Mouse (Mus musculus) midbrain, postnatal 0 days (tissue): ENCODE measurements at regions not wholly inside any gene's neighbourhood (a gene's known extent, or its start where the extent isn't known, plus 50 kb on each side); places are given as distances from the start of the nearest gene placed in this dataset.

Experiments
- ATAC-seq: fragments of 200-750 bp; cut with Nextera tagmentation; 2 replicates; pipeline ENCODE4 v1.8.0; 2017; ENCODE audit warnings: moderate number of reproducible peaks, mild to moderate bottlenecking, moderate TSS enrichment, moderate library complexity; ENCODE audit not compliant: low FRiP score
- DNase-seq: peaks from one replicate; pipeline ENCODE4 v3.0.0-alpha.2; 2015; ENCODE audit warnings: low spot score
- H3K27ac ChIP-seq: fragments of 300-500 bp; sonication (generic); 2 replicates; pipeline ENCODE4 v1.5.1; 2014; ENCODE audit warnings: low read depth, mild to moderate bottlenecking, low read length, mixed read lengths
- H3K27me3 ChIP-seq: fragments of 300-500 bp; sonication (generic); 2 replicates; pipeline ENCODE4 v1.6.1; 2014; ENCODE audit warnings: low read length, control low read depth, mixed read lengths; ENCODE audit not compliant: insufficient read depth
- H3K36me3 ChIP-seq: fragments of 300-500 bp; sonication (generic); 2 replicates; pipeline ENCODE4 v1.6.1; 2014; ENCODE audit warnings: low read length, control low read depth, mixed read lengths; ENCODE audit not compliant: insufficient read depth
- H3K4me1 ChIP-seq: fragments of 300-500 bp; sonication (generic); 2 replicates; pipeline ENCODE4 v1.6.1; 2014; ENCODE audit warnings: mild to moderate bottlenecking, control low read depth, antibody characterized with exemption, low read length, mixed read lengths; ENCODE audit not compliant: insufficient read depth
- H3K4me2 ChIP-seq: fragments of 300-500 bp; sonication (generic); 2 replicates; pipeline ENCODE4 v1.6.1; 2014; ENCODE audit warnings: low read depth, mild to moderate bottlenecking, low read length, mixed read lengths; ENCODE audit not compliant: poor library complexity, severe bottlenecking
- H3K4me3 ChIP-seq: fragments of 300-500 bp; sonication (generic); 2 replicates; pipeline ENCODE4 v1.5.1; 2014; ENCODE audit warnings: low read depth, mild to moderate bottlenecking, low read length, moderate library complexity
- H3K9ac ChIP-seq: fragments of 300-500 bp; sonication (generic); replicated peaks from 2 replicates; pipeline ENCODE4 v1.6.1; 2014; ENCODE audit warnings: mild to moderate bottlenecking, low read length, moderate library complexity, mixed read lengths; ENCODE audit not compliant: poor library complexity, severe bottlenecking
- H3K9me3 ChIP-seq: fragments of 300-500 bp; sonication (generic); 2 replicates; pipeline ENCODE4 v1.6.1; 2016; ENCODE audit warnings: low read length, control low read depth
- CTCF ChIP-seq: IDR thresholded peaks from 2 replicates; pipeline ENCODE4 v1.5.1; 2016; ENCODE audit warnings: antibody characterized with exemption, mild to moderate bottlenecking
- WGBS: fragments of 180-500 bp; shearing (Covaris S2); extraction: QIAGEN DNeasy Blood & Tissue Kit; methylation state at CpG from one replicate; pipeline ENCODE4 v1.1.7; 2014; 5-methylcytosine and 5-hydroxymethylcytosine counted together

DNA sequence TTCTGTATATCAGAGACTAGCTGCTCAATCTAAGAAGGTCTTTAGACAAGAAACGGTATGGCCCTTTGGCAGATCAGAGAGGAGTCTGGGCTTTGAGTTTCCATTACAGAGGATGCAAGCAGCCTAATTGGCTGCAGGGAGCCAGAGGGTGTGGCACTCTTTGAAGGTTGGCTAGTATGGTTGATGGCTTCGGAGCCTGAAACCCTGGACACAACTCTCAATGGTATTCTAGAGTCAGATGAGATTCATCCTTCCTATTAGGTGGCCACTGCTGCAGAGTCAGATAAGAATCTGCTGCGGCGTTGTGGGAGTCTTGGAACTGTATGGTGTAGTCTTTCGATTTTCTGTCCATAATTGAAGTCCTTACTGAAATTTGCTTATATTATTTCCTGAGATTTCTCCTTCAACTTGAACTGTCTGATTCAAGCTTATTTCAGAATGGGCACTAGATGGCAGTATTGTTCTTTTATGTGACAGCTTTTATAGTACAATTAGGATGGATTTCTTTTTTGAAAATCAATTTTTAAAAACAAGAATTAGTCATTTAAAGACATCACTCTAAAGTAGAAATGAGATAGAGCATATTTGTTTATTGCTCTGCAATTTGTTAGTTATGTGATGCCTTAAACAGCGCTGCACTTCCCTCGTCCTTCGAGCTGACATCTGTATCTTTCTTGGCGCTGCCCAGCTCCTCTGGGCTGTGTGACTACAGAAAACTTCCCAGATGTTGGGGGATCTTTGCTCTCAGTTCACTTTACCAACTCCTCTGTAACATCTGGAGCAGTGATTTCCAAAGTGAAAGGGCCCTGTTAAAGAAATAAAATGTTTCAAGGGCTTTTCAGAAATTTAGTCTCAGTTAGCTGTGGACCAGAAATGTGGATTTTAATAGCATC lies 151.0 kb upstream of the Ttc29 start:
- H3K27me3 ChIP-seq = no peaks in the 10 kb centered on the region
- no peak overlapping the region for H3K4me2 ChIP-seq
- no peaks in the 10 kb centered on the region for H3K9me3 ChIP-seq
- no peak overlapping the region for H3K9ac ChIP-seq
- no peak overlapping the region for H3K27ac ChIP-seq
- no peak overlapping the region for H3K4me3 ChIP-seq
- no peaks in the 10 kb centered on the region for H3K4me1 ChIP-seq
- no peaks in the 10 kb centered on the region for H3K36me3 ChIP-seq
- ATAC-seq (no peak; the same call in 1 of the 2 replicates), DNase-seq (peak; percentile 79)
- 53% methylated on average over 9 of the region's 9 CpGs for WGBS
- peak; percentile 85 for TF ChIP-seq CTCF

DNA sequence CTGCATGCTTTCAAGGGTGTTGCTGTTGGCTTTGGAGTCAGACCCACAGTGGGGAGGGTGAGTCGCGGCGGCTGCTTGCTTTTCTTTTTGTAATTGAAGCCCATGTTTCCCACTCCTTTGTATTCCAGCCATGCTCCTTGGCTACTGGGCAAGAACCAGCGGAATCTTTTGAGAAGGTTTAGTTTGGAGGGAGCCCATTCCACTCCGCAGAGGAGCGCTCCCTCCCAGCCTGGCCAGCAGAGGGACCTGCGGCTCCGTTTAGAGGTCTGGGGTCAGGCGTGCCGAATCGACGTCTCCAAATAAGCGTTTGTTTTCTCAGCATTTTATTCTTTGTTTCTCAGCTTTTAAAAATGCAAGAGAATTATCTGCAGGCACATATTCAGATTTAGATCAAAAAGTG lies 149.6 kb upstream of the Ttc29 start:
- Histone ChIP-seq H3K9ac (no peak overlapping the region), H3K4me2 (peak overlapping the region; percentile 37), H3K4me1 (no peaks in the 10 kb centered on the region), H3K27ac (no peak overlapping the region), H3K36me3 (no peaks in the 10 kb centered on the region), H3K9me3 (no peaks in the 10 kb centered on the region), H3K27me3 (no peaks in the 10 kb centered on the region), H3K4me3 (peak overlapping the region; percentile 21)
- peak; percentile 81 for DNase-seq
- TF ChIP-seq CTCF = peak; percentile 85
- WGBS = 2% methylated on average over 13 of the region's 13 CpGs
- peak; percentile 88 for ATAC-seq

DNA sequence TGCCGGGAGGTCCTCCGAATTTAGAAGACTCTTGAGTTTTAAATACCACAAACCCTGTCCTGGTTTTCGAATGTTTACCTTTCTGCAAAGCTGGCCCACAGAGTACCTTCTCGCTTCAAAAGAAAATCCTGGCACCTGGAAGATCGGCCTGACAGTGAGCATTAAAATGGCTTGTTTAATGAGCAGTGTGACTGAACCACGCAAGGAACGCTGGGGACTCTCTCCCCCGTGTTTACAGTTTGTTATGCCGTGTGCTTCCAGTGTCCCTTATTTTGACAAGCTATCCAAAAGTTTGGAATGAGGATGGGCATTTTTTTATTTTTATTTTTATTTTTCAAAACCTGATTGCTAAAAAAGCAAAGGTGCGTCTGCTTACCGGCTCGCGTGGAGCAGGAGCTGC lies 148.9 kb upstream of the Ttc29 start:
- DNase-seq = no peak
- H3K27me3 ChIP-seq = no peaks in the 10 kb centered on the region
- no peaks in the 10 kb centered on the region for H3K9me3 ChIP-seq
- no peaks in the 10 kb centered on the region for H3K36me3 ChIP-seq
- no peak for TF ChIP-seq CTCF
- no peak overlapping the region for H3K9ac ChIP-seq
- H3K4me1 ChIP-seq = no peaks in the 10 kb centered on the region
- no peak for ATAC-seq
- peak overlapping the region; percentile 21 for H3K4me3 ChIP-seq
- peak overlapping the region; percentile 37 for H3K4me2 ChIP-seq
- H3K27ac ChIP-seq = no peak overlapping the region
- 37% methylated on average over 13 of the region's 13 CpGs for WGBS

DNA sequence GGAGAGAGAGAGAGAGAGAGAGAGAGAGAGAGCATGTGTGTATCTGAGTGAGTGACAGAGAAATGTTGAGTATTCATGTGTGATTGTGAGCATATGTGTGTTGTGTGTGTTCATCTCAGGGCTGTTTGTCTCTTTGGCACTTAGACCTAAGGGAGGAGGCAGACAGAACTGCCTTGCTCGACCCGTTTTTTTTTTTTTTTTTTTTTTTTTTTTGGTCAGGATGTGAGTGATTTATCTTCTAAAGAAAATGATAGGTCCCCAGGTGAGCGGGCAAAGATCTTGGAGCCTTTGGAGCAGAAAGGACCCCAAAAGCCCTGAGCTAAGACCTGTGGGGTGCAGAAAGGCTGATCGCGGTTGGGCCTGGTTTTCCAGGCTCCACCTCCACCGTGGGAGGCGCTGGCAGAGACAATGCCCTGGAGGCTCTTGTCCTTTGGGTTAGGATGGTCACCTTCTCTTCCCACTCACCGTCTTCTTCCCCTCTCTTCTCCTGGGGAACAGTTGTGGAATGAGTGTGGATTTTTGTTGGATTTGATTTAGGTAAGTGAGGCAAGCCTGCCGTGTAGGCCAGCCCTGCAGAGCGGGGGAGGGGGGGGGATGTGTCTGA lies 147.1 kb upstream of the Ttc29 start:
- no peak for ATAC-seq
- WGBS = 36% methylated on average over 10 of the region's 10 CpGs

DNA sequence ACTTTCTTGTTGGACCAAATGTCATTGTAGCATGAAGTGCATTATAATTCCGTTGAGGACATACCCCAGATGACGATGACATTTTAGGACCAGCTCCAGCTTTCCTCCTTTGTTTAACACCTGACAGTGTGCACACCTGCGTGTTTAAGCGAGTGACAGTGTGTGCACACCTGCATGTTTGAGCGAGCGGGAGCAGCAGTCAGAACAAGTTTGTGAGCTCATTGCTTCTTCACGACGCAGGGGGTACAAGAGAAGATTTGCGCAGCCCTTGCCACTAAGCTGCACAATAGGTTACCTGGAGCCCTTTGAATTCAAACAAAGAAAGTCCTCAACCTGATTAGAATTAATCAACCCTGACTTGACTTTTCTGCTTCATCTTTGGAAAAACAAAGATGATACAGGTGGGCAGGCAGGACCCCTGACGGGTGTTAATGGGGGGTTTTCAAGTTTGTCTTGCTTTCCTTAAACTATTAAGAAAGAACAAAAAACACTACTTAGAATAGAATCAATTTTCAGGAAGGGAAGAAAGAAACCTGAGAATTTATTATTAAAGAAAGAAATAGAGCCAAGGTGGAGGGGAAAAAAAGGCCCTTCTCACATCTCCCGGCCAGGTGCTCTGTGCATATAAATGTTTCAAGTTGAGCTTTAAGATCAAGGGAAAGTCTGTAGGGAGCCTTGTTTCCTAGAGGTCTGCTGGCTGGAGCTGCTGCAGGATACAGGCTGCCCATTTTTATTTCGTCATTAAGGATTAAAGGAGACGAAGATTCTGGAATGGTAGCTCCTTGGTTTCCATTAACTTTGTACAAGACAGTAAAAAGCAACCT lies 144.8 kb upstream of the Ttc29 start:
- Histone ChIP-seq H3K36me3 (no peaks in the 10 kb centered on the region), H3K27me3 (no peaks in the 10 kb centered on the region), H3K27ac (no peak overlapping the region), H3K9me3 (no peaks in the 10 kb centered on the region), H3K9ac (no peak overlapping the region), H3K4me1 (no peaks in the 10 kb centered on the region), H3K4me2 (no peak overlapping the region), H3K4me3 (no peak overlapping the region)
- DNase-seq (no peak), ATAC-seq (no peak)
- 25% methylated on average over 13 of the region's 13 CpGs for WGBS
- no peak for TF ChIP-seq CTCF

More for the DNA sequence above, 147.1 kb upstream of the Ttc29 start:
- Histone ChIP-seq H3K36me3 (no peaks in the 10 kb centered on the region), H3K9me3 (no peaks in the 10 kb centered on the region), H3K4me2 (no peak overlapping the region), H3K27me3 (no peaks in the 10 kb centered on the region), H3K4me1 (no peaks in the 10 kb centered on the region), H3K27ac (no peak overlapping the region), H3K4me3 (no peak overlapping the region), H3K9ac (no peak overlapping the region)
- no peak for DNase-seq
- no peak for TF ChIP-seq CTCF
